Mouse (Mus musculus): ENCODE measurements at regions not wholly inside any gene's neighbourhood (a gene's known extent, or its start where the extent isn't known, plus 50 kb on each side); places are given as distances from the start of the nearest gene placed in this dataset.

- ATAC-seq (ENCODE audit: insufficient read depth, low FRiP score, low TSS enrichment) (no peak), DNase-seq (ENCODE audit: low spot score) (peak; percentile 33)
- no peak overlapping the region for H3K27ac ChIP-seq (ENCODE audit: low read depth, low read length)
- H3K9ac ChIP-seq (ENCODE audit: low read length) = no peak overlapping the region
- no peaks in the 10 kb centered on the region for H3K9me3 ChIP-seq (ENCODE audit: control insufficient read depth, low read length)
- no peaks in the 10 kb centered on the region for H3K4me1 ChIP-seq (ENCODE audit: control insufficient read depth, insufficient read depth, low read length)
- no peaks in the 10 kb centered on the region for H3K36me3 ChIP-seq (ENCODE audit: control insufficient read depth, insufficient read depth, low read length)
- H3K27me3 ChIP-seq (ENCODE audit: control insufficient read depth, insufficient read depth, low read length) = no peaks in the 10 kb centered on the region
- no peak overlapping the region for H3K4me2 ChIP-seq (ENCODE audit: low read depth)
- 61% methylated on average over 20 of the region's 20 CpGs for WGBS
- H3K4me3 ChIP-seq (ENCODE audit: low read depth, low read length) = no peak overlapping the region
These were observed 292.7 kb upstream of the Zfp507 start for GRCm38 (mm10) chr7:36095258-36096130.

GRCm38 (mm10) chr7:36091132-36091531 is 288.3 kb upstream of the Zfp507 start:
- Histone ChIP-seq H3K27ac (ENCODE audit: low read depth, low read length) (no peak overlapping the region), H3K9ac (ENCODE audit: low read length) (no peak overlapping the region), H3K27me3 (ENCODE audit: control insufficient read depth, insufficient read depth, low read length) (no peaks in the 10 kb centered on the region), H3K4me1 (ENCODE audit: control insufficient read depth, insufficient read depth, low read length) (no peaks in the 10 kb centered on the region), H3K4me3 (ENCODE audit: low read depth, low read length) (no peak overlapping the region), H3K36me3 (ENCODE audit: control insufficient read depth, insufficient read depth, low read length) (no peaks in the 10 kb centered on the region), H3K9me3 (ENCODE audit: control insufficient read depth, low read length) (no peaks in the 10 kb centered on the region), H3K4me2 (ENCODE audit: low read depth) (no peak overlapping the region)
- WGBS = 78% methylated on average over 9 of the region's 9 CpGs
- ATAC-seq (ENCODE audit: insufficient read depth, low FRiP score, low TSS enrichment) (no peak), DNase-seq (ENCODE audit: low spot score) (no peak)

- no peak for ATAC-seq (ENCODE audit: insufficient read depth, low FRiP score, low TSS enrichment)
- no peak overlapping the region for H3K9ac ChIP-seq (ENCODE audit: low read length)
- H3K4me1 ChIP-seq (ENCODE audit: control insufficient read depth, insufficient read depth, low read length) = no peaks in the 10 kb centered on the region
- no peak overlapping the region for H3K27ac ChIP-seq (ENCODE audit: low read depth, low read length)
- 73% methylated on average over 22 of the region's 22 CpGs for WGBS
- H3K27me3 ChIP-seq (ENCODE audit: control insufficient read depth, insufficient read depth, low read length) = no peaks in the 10 kb centered on the region
- no peak overlapping the region for H3K4me3 ChIP-seq (ENCODE audit: low read depth, low read length)
- H3K36me3 ChIP-seq (ENCODE audit: control insufficient read depth, insufficient read depth, low read length) = no peaks in the 10 kb centered on the region
- H3K9me3 ChIP-seq (ENCODE audit: control insufficient read depth, low read length) = no peaks in the 10 kb centered on the region
- no peak overlapping the region for H3K4me2 ChIP-seq (ENCODE audit: low read depth)
- DNase-seq (ENCODE audit: low spot score) = no peak
These were observed 287.7 kb upstream of the Zfp507 start for GRCm38 (mm10) chr7:36090291-36091123.

- no peak overlapping the region for H3K9ac ChIP-seq (ENCODE audit: low read length)
- no peaks in the 10 kb centered on the region for H3K36me3 ChIP-seq (ENCODE audit: control insufficient read depth, insufficient read depth, low read length)
- H3K27ac ChIP-seq (ENCODE audit: low read depth, low read length) = no peak overlapping the region
These were observed 284.8 kb upstream of the Zfp507 start for GRCm38 (mm10) chr7:36087598-36087997.

GRCm38 (mm10) chr7:36078666-36079065 is 275.9 kb upstream of the Zfp507 start:
- Histone ChIP-seq H3K36me3 (ENCODE audit: control insufficient read depth, insufficient read depth, low read length) (no peaks in the 10 kb centered on the region), H3K27me3 (ENCODE audit: control insufficient read depth, insufficient read depth, low read length) (no peaks in the 10 kb centered on the region), H3K4me3 (ENCODE audit: low read depth, low read length) (no peak overlapping the region), H3K9me3 (ENCODE audit: control insufficient read depth, low read length) (no peaks in the 10 kb centered on the region), H3K9ac (ENCODE audit: low read length) (no peak overlapping the region), H3K4me1 (ENCODE audit: control insufficient read depth, insufficient read depth, low read length) (peaks cover 10% of the 10 kb centered on the region), H3K4me2 (ENCODE audit: low read depth) (no peak overlapping the region), H3K27ac (ENCODE audit: low read depth, low read length) (no peak overlapping the region)
- 85% methylated on average over 6 of the region's 6 CpGs for WGBS
- DNase-seq (ENCODE audit: low spot score) (no peak), ATAC-seq (ENCODE audit: insufficient read depth, low FRiP score, low TSS enrichment) (no peak)

More at GRCm38 (mm10) chr7:36087598-36087997, 284.8 kb upstream of the Zfp507 start:
- WGBS = 91% methylated on average over 6 of the region's 6 CpGs
- DNase-seq (ENCODE audit: low spot score) = no peak
- H3K27me3 ChIP-seq (ENCODE audit: control insufficient read depth, insufficient read depth, low read length) = no peaks in the 10 kb centered on the region
- no peak for ATAC-seq (ENCODE audit: insufficient read depth, low FRiP score, low TSS enrichment)
- H3K9me3 ChIP-seq (ENCODE audit: control insufficient read depth, low read length) = no peaks in the 10 kb centered on the region
- H3K4me2 ChIP-seq (ENCODE audit: low read depth) = no peak overlapping the region
- no peaks in the 10 kb centered on the region for H3K4me1 ChIP-seq (ENCODE audit: control insufficient read depth, insufficient read depth, low read length)
- no peak overlapping the region for H3K4me3 ChIP-seq (ENCODE audit: low read depth, low read length)

GRCm38 (mm10) chr7:36078089-36078654 is 275.4 kb upstream of the Zfp507 start:
- Histone ChIP-seq H3K4me2 (ENCODE audit: low read depth) (no peak overlapping the region), H3K27me3 (ENCODE audit: control insufficient read depth, insufficient read depth, low read length) (no peaks in the 10 kb centered on the region), H3K27ac (ENCODE audit: low read depth, low read length) (no peak overlapping the region), H3K4me3 (ENCODE audit: low read depth, low read length) (no peak overlapping the region), H3K36me3 (ENCODE audit: control insufficient read depth, insufficient read depth, low read length) (no peaks in the 10 kb centered on the region), H3K4me1 (ENCODE audit: control insufficient read depth, insufficient read depth, low read length) (peaks cover 10% of the 10 kb centered on the region), H3K9me3 (ENCODE audit: control insufficient read depth, low read length) (no peaks in the 10 kb centered on the region), H3K9ac (ENCODE audit: low read length) (no peak overlapping the region)
- DNase-seq (ENCODE audit: low spot score) (no peak), ATAC-seq (ENCODE audit: insufficient read depth, low FRiP score, low TSS enrichment) (no peak)
- 85% methylated on average over 11 of the region's 11 CpGs for WGBS

- DNase-seq (ENCODE audit: low spot score) (no peak), ATAC-seq (ENCODE audit: insufficient read depth, low FRiP score, low TSS enrichment) (no peak)
- WGBS = 70% methylated on average over 2 of the region's 2 CpGs
- Histone ChIP-seq H3K27ac (ENCODE audit: low read depth, low read length) (no peak overlapping the region), H3K4me3 (ENCODE audit: low read depth, low read length) (no peak overlapping the region), H3K36me3 (ENCODE audit: control insufficient read depth, insufficient read depth, low read length) (no peaks in the 10 kb centered on the region), H3K4me2 (ENCODE audit: low read depth) (no peak overlapping the region), H3K4me1 (ENCODE audit: control insufficient read depth, insufficient read depth, low read length) (peaks cover 10% of the 10 kb centered on the region), H3K9me3 (ENCODE audit: control insufficient read depth, low read length) (no peaks in the 10 kb centered on the region), H3K9ac (ENCODE audit: low read length) (no peak overlapping the region), H3K27me3 (ENCODE audit: control insufficient read depth, insufficient read depth, low read length) (no peaks in the 10 kb centered on the region)
These were observed 274.5 kb upstream of the Zfp507 start for GRCm38 (mm10) chr7:36077271-36077670.

- peak; percentile 55 for DNase-seq (ENCODE audit: low spot score)
- H3K4me3 ChIP-seq (ENCODE audit: low read depth, low read length) = no peak overlapping the region
- under 1% methylated on average over 10 of the region's 11 CpGs for WGBS
These were observed 273.2 kb upstream of the Zfp507 start for GRCm38 (mm10) chr7:36076021-36076441.

More at GRCm38 (mm10) chr7:36076021-36076441, 273.2 kb upstream of the Zfp507 start:
- Histone ChIP-seq H3K27ac (ENCODE audit: low read depth, low read length) (peak overlapping the region; percentile 60; the same call in 1 of the 2 replicates), H3K9me3 (ENCODE audit: control insufficient read depth, low read length) (no peaks in the 10 kb centered on the region), H3K9ac (ENCODE audit: low read length) (no peak overlapping the region), H3K4me1 (ENCODE audit: control insufficient read depth, insufficient read depth, low read length) (peaks cover 14% of the 10 kb centered on the region), H3K36me3 (ENCODE audit: control insufficient read depth, insufficient read depth, low read length) (no peaks in the 10 kb centered on the region), H3K4me2 (ENCODE audit: low read depth) (peak overlapping the region; percentile 27; the same call in 1 of the 2 replicates), H3K27me3 (ENCODE audit: control insufficient read depth, insufficient read depth, low read length) (no peaks in the 10 kb centered on the region)
- ATAC-seq (ENCODE audit: insufficient read depth, low FRiP score, low TSS enrichment) = no peak
